Mouse (Mus musculus): ENCODE results near the gene Trib3. TPM values are rescaled to one million over a fixed set of nuclear protein-coding genes. Genes with fewer than 3 reads are reported as not detected.

The Trib3 gene
- polyA plus RNA-seq, 1 experiment, result 2.6 TPM

- no peak for DNase-seq
- no peak for TF ChIP-seq CTCF (IDR thresholded peaks at IDR 0.05; ENCODE audit: borderline replicate concordance, control insufficient read depth, extremely low read depth, insufficient read depth, low read length, poor library complexity)
- no peak for TF ChIP-seq POLR2A (IDR thresholded peaks at IDR 0.05; ENCODE audit: control insufficient read depth, extremely low read depth, insufficient read depth, low read length, poor library complexity)
- Histone ChIP-seq H3K36me3 (ENCODE audit: control insufficient read depth, insufficient read depth, low read length) (no peaks in the 10 kb centered on the region), H3K4me1 (replicated peaks; ENCODE audit: control insufficient read depth, insufficient read depth, low read length) (peaks cover 5% of the 10 kb centered on the region; the same call in 1 of the 2 replicates), H3K4me3 (ENCODE audit: control insufficient read depth, insufficient read depth, low read length) (no peak overlapping the region), H3K27ac (ENCODE audit: control insufficient read depth, insufficient read depth, low read length) (no peak overlapping the region), H3K27me3 (ENCODE audit: control insufficient read depth, insufficient read depth, low read length) (no peaks in the 10 kb centered on the region)
- WGBS, result 91% methylated on average over 13 of the region's 13 CpGs
Measured at GRCm38 (mm10) chr2:152338319-152338718, 5.5 kb downstream of the Trib3 start.

DNA sequence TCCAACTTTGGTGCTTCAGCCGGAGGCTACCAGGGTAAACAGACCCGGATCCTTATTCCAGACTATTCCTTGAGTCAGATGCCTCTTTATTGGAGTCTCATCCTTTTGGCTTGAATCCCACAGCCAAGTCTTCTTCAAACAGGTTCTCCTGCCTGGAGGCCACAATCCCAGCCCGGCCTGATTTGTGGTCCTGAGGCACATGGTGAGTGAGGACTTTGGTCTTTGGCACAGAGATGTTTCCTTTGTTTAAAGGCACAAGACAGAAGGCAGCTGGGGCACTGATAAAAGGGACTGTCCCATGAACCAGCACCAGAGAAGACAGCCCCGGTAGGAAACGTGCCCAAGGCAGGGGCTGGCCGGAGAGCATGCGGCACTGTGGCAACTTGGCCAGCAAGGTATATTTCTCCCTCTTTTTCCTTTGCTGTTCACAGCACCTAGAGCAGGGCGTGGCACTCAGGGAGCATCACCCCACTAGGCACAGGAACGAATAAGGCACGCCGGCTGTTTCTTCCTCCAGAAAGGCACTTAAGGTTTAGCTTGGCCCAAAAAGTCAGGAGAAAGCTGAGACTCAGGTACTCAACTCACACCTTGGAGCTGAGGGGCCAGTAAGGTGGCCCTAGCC is 6.1 kb downstream of the Trib3 start:
- TF ChIP-seq CTCF (IDR thresholded peaks at IDR 0.05; ENCODE audit: borderline replicate concordance, control insufficient read depth, extremely low read depth, insufficient read depth, low read length, poor library complexity) (no peak), POLR2A (IDR thresholded peaks at IDR 0.05; ENCODE audit: control insufficient read depth, extremely low read depth, insufficient read depth, low read length, poor library complexity) (no peak)
- no peaks in the 10 kb centered on the region for H3K36me3 ChIP-seq (ENCODE audit: control insufficient read depth, insufficient read depth, low read length)
- DNase-seq, result no peak
- WGBS, result 97% methylated on average over 11 of the region's 11 CpGs
- H3K27ac ChIP-seq (ENCODE audit: control insufficient read depth, insufficient read depth, low read length), result no peak overlapping the region
- no peak overlapping the region for H3K4me3 ChIP-seq (ENCODE audit: control insufficient read depth, insufficient read depth, low read length)
- no peaks in the 10 kb centered on the region for H3K4me1 ChIP-seq (replicated peaks; ENCODE audit: control insufficient read depth, insufficient read depth, low read length)
- no peaks in the 10 kb centered on the region for H3K27me3 ChIP-seq (ENCODE audit: control insufficient read depth, insufficient read depth, low read length)

- Histone ChIP-seq H3K27me3 (ENCODE audit: control insufficient read depth, insufficient read depth, low read length) (no peaks in the 10 kb centered on the region), H3K27ac (ENCODE audit: control insufficient read depth, insufficient read depth, low read length) (no peak overlapping the region), H3K4me1 (replicated peaks; ENCODE audit: control insufficient read depth, insufficient read depth, low read length) (no peaks in the 10 kb centered on the region), H3K4me3 (ENCODE audit: control insufficient read depth, insufficient read depth, low read length) (no peak overlapping the region), H3K36me3 (ENCODE audit: control insufficient read depth, insufficient read depth, low read length) (no peaks in the 10 kb centered on the region)
- no peak for DNase-seq
- WGBS, result 92% methylated on average over 1 of the region's 1 CpGs
- no peak for TF ChIP-seq CTCF (IDR thresholded peaks at IDR 0.05; ENCODE audit: borderline replicate concordance, control insufficient read depth, extremely low read depth, insufficient read depth, low read length, poor library complexity)
- TF ChIP-seq POLR2A (IDR thresholded peaks at IDR 0.05; ENCODE audit: control insufficient read depth, extremely low read depth, insufficient read depth, low read length, poor library complexity), result no peak
Measured at GRCm38 (mm10) chr2:152336856-152337255, 7.0 kb downstream of the Trib3 start.

DNA sequence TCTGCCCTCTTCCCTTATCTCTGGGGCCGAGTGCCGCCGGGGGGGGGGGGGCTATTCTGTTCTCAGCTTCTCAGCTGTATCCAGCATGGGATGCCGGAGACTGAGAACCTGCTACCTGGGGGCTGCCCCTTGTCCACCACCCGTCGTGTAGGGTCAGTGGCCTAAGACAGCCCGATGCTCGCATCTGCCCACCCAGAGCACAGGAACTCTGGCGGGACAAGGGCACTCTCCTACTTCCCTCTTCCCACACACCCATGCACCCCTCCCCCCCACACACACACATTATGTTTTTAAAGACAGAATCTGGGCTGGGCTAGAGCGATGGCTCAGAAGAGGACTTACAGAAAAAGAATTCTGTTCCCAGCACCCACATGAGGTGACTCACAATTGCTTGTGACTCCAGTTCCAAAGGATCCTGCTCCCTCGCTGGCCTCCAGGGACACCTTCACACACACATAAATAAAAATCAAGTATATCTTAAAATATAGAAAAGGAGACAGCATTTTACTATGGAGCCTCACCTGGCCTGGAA is 8.5 kb downstream of the Trib3 start:
- no peak overlapping the region for H3K27ac ChIP-seq (ENCODE audit: control insufficient read depth, insufficient read depth, low read length)
- 53% methylated on average over 11 of the region's 11 CpGs for WGBS

DNA sequence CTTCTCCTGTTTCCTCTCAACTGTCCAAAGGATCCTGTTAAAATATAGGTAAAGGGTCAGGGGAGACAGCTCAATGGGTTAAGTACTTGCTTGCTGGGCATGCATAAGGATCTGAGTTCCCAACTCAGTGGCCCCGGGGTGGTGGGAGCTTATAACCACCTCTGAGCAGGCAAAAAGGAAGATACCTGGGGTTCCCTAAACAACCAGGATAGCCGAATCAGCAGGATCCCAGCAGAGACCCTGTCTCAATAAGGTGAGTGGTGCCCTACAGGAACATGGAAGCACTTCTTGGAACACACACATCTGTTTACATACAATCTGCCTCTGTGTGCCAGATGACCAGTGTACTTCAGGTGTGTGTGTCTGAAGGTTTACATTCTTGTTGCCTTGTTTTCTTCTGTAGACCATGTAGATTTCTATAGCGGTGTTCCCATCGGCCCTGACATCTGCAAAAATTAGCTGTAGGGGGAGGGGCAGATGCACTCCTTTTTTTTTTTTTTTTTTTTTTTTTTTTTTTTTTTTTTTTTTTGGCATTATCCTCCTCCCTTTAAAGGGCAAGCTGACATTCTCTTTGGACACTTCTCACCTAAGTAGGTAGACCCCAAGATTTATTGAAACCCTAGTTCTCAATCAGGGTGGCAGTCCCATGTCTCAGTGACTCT is 10.4 kb downstream of the Trib3 start:
- 89% methylated on average over 4 of the region's 4 CpGs for WGBS

More for the DNA sequence above, 8.5 kb downstream of the Trib3 start:
- no peak for DNase-seq
- Histone ChIP-seq H3K36me3 (ENCODE audit: control insufficient read depth, insufficient read depth, low read length) (no peaks in the 10 kb centered on the region), H3K27me3 (ENCODE audit: control insufficient read depth, insufficient read depth, low read length) (no peaks in the 10 kb centered on the region), H3K4me1 (replicated peaks; ENCODE audit: control insufficient read depth, insufficient read depth, low read length) (peaks cover 10% of the 10 kb centered on the region), H3K4me3 (ENCODE audit: control insufficient read depth, insufficient read depth, low read length) (no peak overlapping the region)
- TF ChIP-seq POLR2A (IDR thresholded peaks at IDR 0.05; ENCODE audit: control insufficient read depth, extremely low read depth, insufficient read depth, low read length, poor library complexity) (no peak), CTCF (IDR thresholded peaks at IDR 0.05; ENCODE audit: borderline replicate concordance, control insufficient read depth, extremely low read depth, insufficient read depth, low read length, poor library complexity) (no peak)

GRCm38 (mm10) chr2:152332101-152332825 is 11.6 kb downstream of the Trib3 start, which contains the start of gene Rbck1:
TSS of gene Rbck1 (minus strand) at chr2:152332653.
- peak; percentile 82 for DNase-seq
- peak; percentile 74; the same call in 1 of the 2 replicates for TF ChIP-seq POLR2A (IDR thresholded peaks at IDR 0.05; ENCODE audit: control insufficient read depth, extremely low read depth, insufficient read depth, low read length, poor library complexity)
- peak; percentile 51; the same call in 1 of the 2 replicates for TF ChIP-seq CTCF (IDR thresholded peaks at IDR 0.05; ENCODE audit: borderline replicate concordance, control insufficient read depth, extremely low read depth, insufficient read depth, low read length, poor library complexity)
- Histone ChIP-seq H3K36me3 (ENCODE audit: control insufficient read depth, insufficient read depth, low read length) (peaks cover 3% of the 10 kb centered on the region; the same call in 1 of the 2 replicates), H3K27ac (ENCODE audit: control insufficient read depth, insufficient read depth, low read length) (peak within 1 kb of the TSS; percentile 75; the same call in 1 of the 2 replicates), H3K4me3 (ENCODE audit: control insufficient read depth, insufficient read depth, low read length) (peak within 1 kb of the TSS; percentile 92), H3K27me3 (ENCODE audit: control insufficient read depth, insufficient read depth, low read length) (no peaks in the 10 kb centered on the region), H3K4me1 (replicated peaks; ENCODE audit: control insufficient read depth, insufficient read depth, low read length) (peaks cover 10% of the 10 kb centered on the region)
- 0% methylated on average over 53 of the region's 54 CpGs for WGBS

More for the DNA sequence above, 10.4 kb downstream of the Trib3 start:
- TF ChIP-seq POLR2A (IDR thresholded peaks at IDR 0.05; ENCODE audit: control insufficient read depth, extremely low read depth, insufficient read depth, low read length, poor library complexity), result no peak
- Histone ChIP-seq H3K27me3 (ENCODE audit: control insufficient read depth, insufficient read depth, low read length) (no peaks in the 10 kb centered on the region), H3K36me3 (ENCODE audit: control insufficient read depth, insufficient read depth, low read length) (no peaks in the 10 kb centered on the region; the same call in 1 of the 2 replicates), H3K27ac (ENCODE audit: control insufficient read depth, insufficient read depth, low read length) (no peak overlapping the region), H3K4me1 (replicated peaks; ENCODE audit: control insufficient read depth, insufficient read depth, low read length) (peaks cover 10% of the 10 kb centered on the region), H3K4me3 (ENCODE audit: control insufficient read depth, insufficient read depth, low read length) (no peak overlapping the region)
- DNase-seq, result no peak
